Mouse (Mus musculus) hindbrain, embryonic 11.5 days (tissue): Measurements from ENCODE around the gene Dnm3. TPM values are rescaled to one million over a fixed set of nuclear protein-coding genes. Genes with fewer than 3 reads are reported as not detected.

Source experiments
- ATAC-seq: fragments of 200-750 bp; cut with Nextera tagmentation; 2 replicates; pipeline ENCODE4 v1.8.0; 2017; ENCODE audit warnings: mild to moderate bottlenecking, moderate TSS enrichment, moderate library complexity; ENCODE audit not compliant: low FRiP score
- DNase-seq: peaks from one replicate; pipeline ENCODE4 v3.0.0-alpha.2; 2015; ENCODE audit warnings: low spot score
- H3K27ac ChIP-seq: fragments of 300-500 bp; sonication (generic); 2 replicates; pipeline ENCODE4 v1.5.1; 2014; ENCODE audit warnings: mild to moderate bottlenecking, low read depth, low read length
- H3K27me3 ChIP-seq: fragments of 300-500 bp; sonication (generic); 2 replicates; pipeline ENCODE4 v1.6.1; 2014; ENCODE audit warnings: mild to moderate bottlenecking, low read length, moderate library complexity, mixed read lengths; ENCODE audit not compliant: control insufficient read depth, insufficient read depth
- H3K36me3 ChIP-seq: fragments of 300-500 bp; sonication (generic); 2 replicates; pipeline ENCODE4 v1.6.1; 2014; ENCODE audit warnings: mild to moderate bottlenecking, low read length, moderate library complexity, mixed read lengths; ENCODE audit not compliant: control insufficient read depth, insufficient read depth
- H3K4me1 ChIP-seq: fragments of 300-500 bp; sonication (generic); replicated peaks from 2 replicates; pipeline ENCODE4 v1.6.1; 2014; ENCODE audit warnings: low read length, mixed read lengths; ENCODE audit not compliant: control insufficient read depth, insufficient read depth
- H3K4me2 ChIP-seq: fragments of 300-500 bp; sonication (generic); replicated peaks from 2 replicates; pipeline ENCODE4 v1.6.1; 2014; ENCODE audit warnings: mild to moderate bottlenecking, low read depth, low read length
- H3K4me3 ChIP-seq: fragments of 300-500 bp; sonication (generic); 2 replicates; pipeline ENCODE4 v1.5.1; 2014; ENCODE audit warnings: low read depth, low read length
- H3K9ac ChIP-seq: fragments of 300-500 bp; sonication (generic); 2 replicates; pipeline ENCODE4 v1.6.1; 2014; ENCODE audit warnings: low read depth, low read length
- H3K9me3 ChIP-seq: fragments of 300-500 bp; sonication (generic); 2 replicates; pipeline ENCODE4 v1.6.1; 2016; ENCODE audit warnings: low read length; ENCODE audit not compliant: control insufficient read depth
- WGBS: fragments of 180-500 bp; shearing (Covaris S2); extraction: QIAGEN DNeasy Blood & Tissue Kit; methylation state at CpG from one replicate; pipeline ENCODE4 v1.1.7; 2014; 5-methylcytosine and 5-hydroxymethylcytosine counted together
- polyA plus RNA-seq: library from polyadenylated mRNA; unstranded; fragments of >200 nt; fragmentation: Nextera tagmentation; extraction: Ambion mirVana; gene quantifications from 2 replicates; pipeline ENCODE4 v1.2.1, GENCODE M21; 2014

Gene Dnm3
- polyA plus RNA-seq, 1 experiment from 2014 or later: 12.0 TPM

GRCm38 (mm10) chr1:162187352-162188120 is 290.3 kb downstream of the Dnm3 start:
- 70% methylated on average over 8 of the region's 8 CpGs for WGBS
- Histone ChIP-seq H3K27ac (no peak overlapping the region), H3K36me3 (no peaks in the 10 kb centered on the region), H3K27me3 (no peaks in the 10 kb centered on the region), H3K4me2 (no peak overlapping the region), H3K9me3 (no peaks in the 10 kb centered on the region), H3K4me1 (no peaks in the 10 kb centered on the region), H3K4me3 (no peak overlapping the region), H3K9ac (no peak overlapping the region)
- no peak for DNase-seq
- no peak for ATAC-seq

GRCm38 (mm10) chr1:162186470-162187351 is 291.1 kb downstream of the Dnm3 start:
- H3K27ac ChIP-seq: peak overlapping the region; percentile 4; the same call in 1 of the 2 replicates
- no peaks in the 10 kb centered on the region for H3K27me3 ChIP-seq
- H3K4me1 ChIP-seq: no peaks in the 10 kb centered on the region
- H3K36me3 ChIP-seq: no peaks in the 10 kb centered on the region
- WGBS: 74% methylated on average over 7 of the region's 7 CpGs
- DNase-seq (no peak), ATAC-seq (no peak)
- H3K4me3 ChIP-seq: no peak overlapping the region
- no peak overlapping the region for H3K4me2 ChIP-seq
- H3K9ac ChIP-seq: no peak overlapping the region
- H3K9me3 ChIP-seq: no peaks in the 10 kb centered on the region

- no peak overlapping the region for H3K9ac ChIP-seq
- ATAC-seq: peak; percentile 28; the same call in 1 of the 2 replicates
- WGBS: 52% methylated on average over 14 of the region's 14 CpGs
- no peaks in the 10 kb centered on the region for H3K27me3 ChIP-seq
- no peaks in the 10 kb centered on the region for H3K4me1 ChIP-seq
- no peaks in the 10 kb centered on the region for H3K36me3 ChIP-seq
- peak; percentile 26 for DNase-seq
- no peaks in the 10 kb centered on the region for H3K9me3 ChIP-seq
- no peak overlapping the region for H3K4me3 ChIP-seq
- no peak overlapping the region for H3K4me2 ChIP-seq
- H3K27ac ChIP-seq: 0 out of 2 replicates have a peak overlapping the region, but pooled peaks have one; percentile 24
These were observed 293.7 kb downstream of the Dnm3 start for GRCm38 (mm10) chr1:162184003-162184748.

- Histone ChIP-seq H3K9me3 (no peaks in the 10 kb centered on the region), H3K36me3 (no peaks in the 10 kb centered on the region), H3K27me3 (no peaks in the 10 kb centered on the region), H3K4me3 (no peak overlapping the region), H3K9ac (no peak overlapping the region), H3K4me2 (no peak overlapping the region), H3K27ac (0 out of 2 replicates have a peak overlapping the region, but pooled peaks have one; percentile 24), H3K4me1 (no peaks in the 10 kb centered on the region)
- 74% methylated on average over 3 of the region's 3 CpGs for WGBS
- DNase-seq (no peak), ATAC-seq (no peak)
These were observed 294.4 kb downstream of the Dnm3 start for GRCm38 (mm10) chr1:162183438-162183837.

GRCm38 (mm10) chr1:162181187-162181975 is 296.5 kb downstream of the Dnm3 start:
- H3K4me2 ChIP-seq: no peak overlapping the region
- H3K27me3 ChIP-seq: no peaks in the 10 kb centered on the region
- H3K9me3 ChIP-seq: no peaks in the 10 kb centered on the region
- no peak overlapping the region for H3K9ac ChIP-seq
- WGBS: 71% methylated on average over 7 of the region's 7 CpGs
- no peak overlapping the region for H3K27ac ChIP-seq
- H3K4me1 ChIP-seq: no peaks in the 10 kb centered on the region
- no peak overlapping the region for H3K4me3 ChIP-seq
- no peak for DNase-seq
- no peaks in the 10 kb centered on the region for H3K36me3 ChIP-seq
- no peak; the same call in 1 of the 2 replicates for ATAC-seq

- no peaks in the 10 kb centered on the region for H3K36me3 ChIP-seq
- ATAC-seq (no peak), DNase-seq (no peak)
- no peak overlapping the region for H3K27ac ChIP-seq
- no peaks in the 10 kb centered on the region for H3K27me3 ChIP-seq
- H3K4me2 ChIP-seq: no peak overlapping the region
- H3K9ac ChIP-seq: no peak overlapping the region
- H3K4me1 ChIP-seq: no peaks in the 10 kb centered on the region
- H3K9me3 ChIP-seq: no peaks in the 10 kb centered on the region
- H3K4me3 ChIP-seq: no peak overlapping the region
- WGBS: 78% methylated on average over 7 of the region's 7 CpGs
These were observed 297.4 kb downstream of the Dnm3 start for GRCm38 (mm10) chr1:162180451-162180850.

GRCm38 (mm10) chr1:162179401-162179800 is 298.4 kb downstream of the Dnm3 start:
- H3K4me1 ChIP-seq: no peaks in the 10 kb centered on the region
- no peak overlapping the region for H3K27ac ChIP-seq
- H3K4me2 ChIP-seq: no peak overlapping the region
- H3K9me3 ChIP-seq: no peaks in the 10 kb centered on the region
- DNase-seq: no peak
- ATAC-seq: no peak
- no peaks in the 10 kb centered on the region for H3K36me3 ChIP-seq
- H3K27me3 ChIP-seq: no peaks in the 10 kb centered on the region
- 91% methylated on average over 4 of the region's 4 CpGs for WGBS
- no peak overlapping the region for H3K4me3 ChIP-seq
- H3K9ac ChIP-seq: no peak overlapping the region

- ATAC-seq (no peak), DNase-seq (no peak)
- Histone ChIP-seq H3K9ac (no peak overlapping the region), H3K4me2 (no peak overlapping the region), H3K4me1 (no peaks in the 10 kb centered on the region), H3K27me3 (no peaks in the 10 kb centered on the region), H3K27ac (no peak overlapping the region), H3K36me3 (no peaks in the 10 kb centered on the region), H3K9me3 (no peaks in the 10 kb centered on the region), H3K4me3 (no peak overlapping the region)
- WGBS: 68% methylated on average over 6 of the region's 6 CpGs
These were observed 305.0 kb downstream of the Dnm3 start for GRCm38 (mm10) chr1:162172806-162173205.
